Mouse (Mus musculus) cerebellum, adult 2 months (tissue): ENCODE measurements around the gene Abcc12. TPM values are rescaled to one million over a fixed set of nuclear protein-coding genes. Genes with fewer than 3 reads are reported as not detected.

ENCODE experiments used
- DNase-seq, 2 experiments: peaks; one replicate each; pipeline ENCODE4 v3.0.0; 2021
- H3K27ac ChIP-seq: fragments of 200-500 bp; 2 replicates; pipeline ENCODE4 v1.5.1; 2012; ENCODE audit warnings: low read length, control low read depth, inconsistent platforms; ENCODE audit not compliant: insufficient read depth
- H3K27me3 ChIP-seq: fragments of 200-500 bp; 2 replicates; pipeline ENCODE4 v1.6.1; 2012; ENCODE audit warnings: inconsistent platforms, mild to moderate bottlenecking, low read length, moderate library complexity; ENCODE audit not compliant: control insufficient read depth, insufficient read depth
- H3K4me1 ChIP-seq: fragments of 200-500 bp; 2 replicates; pipeline ENCODE4 v1.6.1; 2011; ENCODE audit warnings: low read length; ENCODE audit not compliant: control insufficient read depth, insufficient read depth
- H3K4me3 ChIP-seq: fragments of 200-500 bp; replicated peaks from 2 replicates; pipeline ENCODE3; 2011; ENCODE audit warnings: mild to moderate bottlenecking, low read depth, low read length, control low read depth; ENCODE audit not compliant: insufficient read depth
- CTCF ChIP-seq: fragments of 200-500 bp; IDR thresholded peaks from 2 replicates; pipeline ENCODE4 v1.5.1; 2011; ENCODE audit warnings: low read depth, mild to moderate bottlenecking, control low read depth, low read length, moderate library complexity, borderline replicate concordance; ENCODE audit not compliant: insufficient read depth
- POLR2A ChIP-seq: fragments of 200-500 bp; IDR thresholded peaks from 2 replicates; pipeline ENCODE4 v1.6.1; 2011; ENCODE audit warnings: low read length, control low read depth, borderline replicate concordance; ENCODE audit not compliant: insufficient read depth
- WGBS: fragments of 180-500 bp; shearing (Covaris S2); methylation state at CpG from one replicate; pipeline ENCODE4 v1.1.7; 2018; 5-methylcytosine and 5-hydroxymethylcytosine counted together
- polyA plus RNA-seq: library from polyadenylated mRNA; depleted of rRNA; stranded (reverse); fragments of >200 nt; gene quantifications from 2 replicates; pipeline ENCODE4 v1.2.3, GENCODE M21; 2012

Gene Abcc12
- polyA plus RNA-seq, 1 experiment: 7.5 TPM

GRCm38 (mm10) chr8:86484244-86484643 lies 96.2 kb downstream of the Abcc12 start:
- Histone ChIP-seq H3K27me3 (no peaks in the 10 kb centered on the region), H3K27ac (no peak overlapping the region), H3K4me1 (no peaks in the 10 kb centered on the region), H3K4me3 (no peak overlapping the region)
- DNase-seq: no peak
- no peak for TF ChIP-seq POLR2A
- TF ChIP-seq CTCF: no peak

- no peaks in the 10 kb centered on the region for H3K4me1 ChIP-seq
- DNase-seq: no peak
- H3K27me3 ChIP-seq: no peaks in the 10 kb centered on the region
- H3K27ac ChIP-seq: no peak overlapping the region
- TF ChIP-seq POLR2A (no peak), CTCF (no peak)
- 90% methylated on average over 1 of the region's 1 CpGs for WGBS
- no peak overlapping the region for H3K4me3 ChIP-seq
Measured at GRCm38 (mm10) chr8:86482116-86482515, 98.4 kb downstream of the Abcc12 start.

- Histone ChIP-seq H3K4me1 (peaks cover 8% of the 10 kb centered on the region), H3K27me3 (no peaks in the 10 kb centered on the region), H3K27ac (0 out of 2 replicates have a peak overlapping the region, but pooled peaks have one; percentile 19), H3K4me3 (no peak overlapping the region)
- 30% methylated on average over 9 of the region's 9 CpGs for WGBS
- TF ChIP-seq CTCF (peak; percentile 85), POLR2A (no peak)
- DNase-seq: peak; percentile 69 to 72
Measured at GRCm38 (mm10) chr8:86475711-86476438, 104.6 kb downstream of the Abcc12 start.

- no peak overlapping the region for H3K27ac ChIP-seq
- no peak overlapping the region for H3K4me3 ChIP-seq
- 95% methylated on average over 4 of the region's 4 CpGs for WGBS
- no peak for DNase-seq
- TF ChIP-seq POLR2A: no peak
- no peak for TF ChIP-seq CTCF
- no peaks in the 10 kb centered on the region for H3K27me3 ChIP-seq
- H3K4me1 ChIP-seq: peaks cover 13% of the 10 kb centered on the region
Measured at GRCm38 (mm10) chr8:86474461-86474860, 106.0 kb downstream of the Abcc12 start.

- TF ChIP-seq POLR2A (no peak), CTCF (no peak)
- no peak overlapping the region for H3K4me3 ChIP-seq
- WGBS: 76% methylated on average over 6 of the region's 6 CpGs
- no peak for DNase-seq
- H3K27ac ChIP-seq: no peak overlapping the region
- H3K4me1 ChIP-seq: peaks cover 13% of the 10 kb centered on the region
- no peaks in the 10 kb centered on the region for H3K27me3 ChIP-seq
Measured at GRCm38 (mm10) chr8:86473121-86473520, 107.4 kb downstream of the Abcc12 start.

GRCm38 (mm10) chr8:86470717-86471116 lies 109.8 kb downstream of the Abcc12 start:
- H3K4me3 ChIP-seq: no peak overlapping the region
- peak overlapping the region; percentile 17 for H3K27ac ChIP-seq
- WGBS: 20% methylated on average over 2 of the region's 2 CpGs
- TF ChIP-seq POLR2A (no peak), CTCF (no peak)
- peak; percentile 70 to 87 for DNase-seq
- no peaks in the 10 kb centered on the region for H3K27me3 ChIP-seq
- H3K4me1 ChIP-seq: peaks cover 12% of the 10 kb centered on the region

- DNase-seq: no peak
- Histone ChIP-seq H3K4me3 (no peak overlapping the region), H3K27ac (no peak overlapping the region), H3K4me1 (no peaks in the 10 kb centered on the region), H3K27me3 (no peaks in the 10 kb centered on the region)
- TF ChIP-seq POLR2A (no peak), CTCF (no peak)
- 96% methylated on average over 2 of the region's 2 CpGs for WGBS
Measured at GRCm38 (mm10) chr8:86463215-86463614, 117.3 kb downstream of the Abcc12 start.

- Histone ChIP-seq H3K27ac (no peak overlapping the region), H3K27me3 (no peaks in the 10 kb centered on the region), H3K4me3 (no peak overlapping the region), H3K4me1 (no peaks in the 10 kb centered on the region)
- TF ChIP-seq POLR2A: no peak
- no peak for TF ChIP-seq CTCF
- WGBS: 90% methylated on average over 5 of the region's 5 CpGs
- no peak for DNase-seq
Measured at GRCm38 (mm10) chr8:86460372-86460771, 120.1 kb downstream of the Abcc12 start.
